Mouse (Mus musculus) C2C12 (cell line): Measurements from ENCODE around the gene Xylb. TPM values are rescaled to one million over a fixed set of nuclear protein-coding genes. Genes with fewer than 3 reads are reported as not detected.
A peak's percentile ranks its signal among the peaks of the same experiment; 100 is the strongest.

ENCODE experiments used
- H3K27me3 ChIP-seq: one replicate; pipeline ENCODE4 v1.6.1; 2011; ENCODE audit not compliant: control insufficient read depth, insufficient read depth, insufficient read length
- H3K36me3 ChIP-seq: one replicate; pipeline ENCODE4 v1.6.1; 2011; ENCODE audit not compliant: control insufficient read depth, insufficient read depth
- H3K4me3 ChIP-seq: one replicate; pipeline ENCODE4 v1.5.1; 2011; ENCODE audit warnings: mild to moderate bottlenecking, control low read depth; ENCODE audit not compliant: poor library complexity, insufficient read depth, severe bottlenecking
- H3K79me2 ChIP-seq: one replicate; pipeline ENCODE4 v1.6.1; 2011; ENCODE audit not compliant: control insufficient read depth, insufficient read depth
- H3K79me3 ChIP-seq: one replicate; pipeline ENCODE4 v1.6.1; 2011; ENCODE audit warnings: low read depth, control low read depth
- H3ac ChIP-seq: one replicate; pipeline ENCODE3; 2011; ENCODE audit warnings: low read depth; ENCODE audit not compliant: control insufficient read depth, insufficient read length
- CEBPB ChIP-seq: IDR thresholded peaks from one replicate; pipeline ENCODE4 v1.6.1; 2011; ENCODE audit warnings: low read depth, mild to moderate bottlenecking, control low read depth, moderate library complexity
- CTCF ChIP-seq: IDR thresholded peaks from one replicate; pipeline ENCODE4 v1.5.1; 2011; ENCODE audit not compliant: control insufficient read depth, insufficient read depth, insufficient read length
- FOSL1 ChIP-seq: IDR thresholded peaks from one replicate; pipeline ENCODE4 v1.8.0; 2011; ENCODE audit warnings: mild to moderate bottlenecking, low read length; ENCODE audit not compliant: poor library complexity, insufficient read depth, severe bottlenecking
- MAX ChIP-seq: IDR thresholded peaks from one replicate; pipeline ENCODE4 v1.6.1; 2011; ENCODE audit warnings: mild to moderate bottlenecking, control low read depth
- MYOD1 ChIP-seq: IDR thresholded peaks from one replicate; pipeline ENCODE4 v1.6.1; 2011; ENCODE audit warnings: low read depth; ENCODE audit not compliant: control insufficient read depth, insufficient read length
- MYOG ChIP-seq: IDR thresholded peaks from one replicate; pipeline ENCODE4 v1.6.1; 2011; ENCODE audit not compliant: control insufficient read depth, insufficient read length; ENCODE audit errors: extremely low read depth
- USF1 ChIP-seq: IDR thresholded peaks from one replicate; pipeline ENCODE4 v1.6.1; 2011; ENCODE audit warnings: low read depth, mild to moderate bottlenecking, control low read depth, moderate library complexity
- long read RNA-seq, 2 experiments: library from polyadenylated mRNA; unstranded; transcript quantifications; one replicate each; pipeline ENCODE4 v2.0.0; 2019 to 2020
- polyA plus RNA-seq: library from polyadenylated mRNA; unstranded; fragments of >200 nt; fragmentation: generic; extraction: Trizol; gene quantifications from one replicate; pipeline ENCODE4 v1.2.1, GENCODE M21; 2012; ENCODE audit warnings: missing spikeins

Xylb gene
- polyA plus RNA-seq = 3.1 TPM
- long read RNA-seq, experiment 1, partial matches to known transcripts = 0 of 1 reads
- long read RNA-seq, experiment 1, other reads (novel, unspliced or antisense) = 1 of 1 reads
- long read RNA-seq, experiment 2, transcript Xylb-201 (19 exons, 3,383 nt) = major isoform, 5 of 6 reads
- long read RNA-seq, experiment 2, partial matches to known transcripts = 1 of 6 reads
- long read RNA-seq, experiment 2, other reads (novel, unspliced or antisense) = 0 of 6 reads

GRCm38 (mm10) chr9:119357331-119358057, at the start of gene Xylb:
Gene Xylb, plus strand, starts transcription at chr9:119357381.
- Histone ChIP-seq H3K79me3 (no peaks in the 10 kb centered on the region), H3ac (peak within 1 kb of the TSS; percentile 18), H3K79me2 (no peaks in the 10 kb centered on the region), H3K27me3 (no peaks in the 10 kb centered on the region), H3K4me3 (peak within 1 kb of the TSS; percentile 34), H3K36me3 (no peaks in the 10 kb centered on the region)
- TF ChIP-seq MAX (no peak), MYOG (no peak), MYOD1 (no peak), FOSL1 (no peak), CEBPB (no peak), USF1 (peak; percentile 11), CTCF (peak; percentile 76)

- no peak overlapping the region for H3ac ChIP-seq
- TF ChIP-seq MYOD1 (no peak), CTCF (no peak), FOSL1 (no peak), CEBPB (no peak)
- H3K36me3 ChIP-seq = peaks cover 2% of the 10 kb centered on the region
- H3K27me3 ChIP-seq = no peaks in the 10 kb centered on the region
- H3K79me3 ChIP-seq = peaks cover 57% of the 10 kb centered on the region
- peaks cover 89% of the 10 kb centered on the region for H3K79me2 ChIP-seq
- H3K4me3 ChIP-seq = no peak overlapping the region
Measured at GRCm38 (mm10) chr9:119309067-119309466, 48.1 kb upstream of the Xylb start.

GRCm38 (mm10) chr9:119313096-119313495, 44.1 kb upstream of the Xylb start:
- Histone ChIP-seq H3K27me3 (no peaks in the 10 kb centered on the region), H3K79me3 (peaks cover 65% of the 10 kb centered on the region), H3ac (no peak overlapping the region), H3K36me3 (no peaks in the 10 kb centered on the region), H3K79me2 (peaks cover 100% of the 10 kb centered on the region), H3K4me3 (no peak overlapping the region)
- no peak for TF ChIP-seq MAX
- TF ChIP-seq CTCF = no peak
- TF ChIP-seq FOSL1 = no peak

GRCm38 (mm10) chr9:119318891-119319290, 38.3 kb upstream of the Xylb start:
- Histone ChIP-seq H3K36me3 (no peaks in the 10 kb centered on the region), H3K79me3 (peaks cover 56% of the 10 kb centered on the region), H3ac (no peak overlapping the region), H3K27me3 (no peaks in the 10 kb centered on the region), H3K4me3 (no peak overlapping the region), H3K79me2 (peaks cover 83% of the 10 kb centered on the region)
- TF ChIP-seq CTCF (no peak), CEBPB (no peak), USF1 (no peak), MAX (no peak), MYOD1 (no peak), FOSL1 (no peak), MYOG (no peak)

- no peak for TF ChIP-seq CEBPB
- TF ChIP-seq MYOD1 = no peak
- TF ChIP-seq MYOG = no peak
- TF ChIP-seq USF1 = no peak
- no peak for TF ChIP-seq FOSL1
- no peak for TF ChIP-seq CTCF
- TF ChIP-seq MAX = no peak
Measured at GRCm38 (mm10) chr9:119320446-119320845, 36.7 kb upstream of the Xylb start.

DNA sequence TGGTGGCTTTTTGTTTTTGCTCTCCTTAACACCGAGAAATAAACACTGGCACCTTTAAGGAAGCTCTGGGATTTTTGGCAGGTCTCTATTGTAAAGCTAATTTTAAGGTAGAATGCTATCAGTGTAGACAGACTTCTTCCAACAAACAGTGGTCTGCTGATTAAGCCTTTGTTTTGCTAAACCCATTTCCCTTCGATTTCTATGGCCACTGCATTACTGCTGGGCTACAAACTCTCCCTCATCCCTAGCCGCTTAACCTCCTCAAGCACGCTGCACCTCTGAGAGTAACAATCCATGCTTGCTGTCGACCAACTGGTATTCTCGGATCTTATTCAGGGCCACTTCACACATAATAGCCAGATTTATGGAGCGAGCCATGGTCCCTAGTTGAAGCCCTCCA, 36.2 kb upstream of the Xylb start:
- peak overlapping the region; percentile 95 for H3ac ChIP-seq

More at GRCm38 (mm10) chr9:119320446-119320845, 36.7 kb upstream of the Xylb start:
- no peaks in the 10 kb centered on the region for H3K36me3 ChIP-seq
- H3K79me3 ChIP-seq = peaks cover 40% of the 10 kb centered on the region
- H3ac ChIP-seq = no peak overlapping the region
- no peaks in the 10 kb centered on the region for H3K27me3 ChIP-seq
- H3K79me2 ChIP-seq = peaks cover 68% of the 10 kb centered on the region
- H3K4me3 ChIP-seq = no peak overlapping the region

More for the DNA sequence above, 36.2 kb upstream of the Xylb start:
- H3K36me3 ChIP-seq = no peaks in the 10 kb centered on the region
- peaks cover 63% of the 10 kb centered on the region for H3K79me2 ChIP-seq
- peaks cover 35% of the 10 kb centered on the region for H3K79me3 ChIP-seq
- TF ChIP-seq MYOD1 (no peak), FOSL1 (no peak), CTCF (no peak), USF1 (no peak), MAX (no peak), MYOG (no peak), CEBPB (no peak)
- peak overlapping the region; percentile 74 for H3K4me3 ChIP-seq
- no peaks in the 10 kb centered on the region for H3K27me3 ChIP-seq
